Mouse (Mus musculus): ENCODE measurements around the gene Gm20662.

DNA sequence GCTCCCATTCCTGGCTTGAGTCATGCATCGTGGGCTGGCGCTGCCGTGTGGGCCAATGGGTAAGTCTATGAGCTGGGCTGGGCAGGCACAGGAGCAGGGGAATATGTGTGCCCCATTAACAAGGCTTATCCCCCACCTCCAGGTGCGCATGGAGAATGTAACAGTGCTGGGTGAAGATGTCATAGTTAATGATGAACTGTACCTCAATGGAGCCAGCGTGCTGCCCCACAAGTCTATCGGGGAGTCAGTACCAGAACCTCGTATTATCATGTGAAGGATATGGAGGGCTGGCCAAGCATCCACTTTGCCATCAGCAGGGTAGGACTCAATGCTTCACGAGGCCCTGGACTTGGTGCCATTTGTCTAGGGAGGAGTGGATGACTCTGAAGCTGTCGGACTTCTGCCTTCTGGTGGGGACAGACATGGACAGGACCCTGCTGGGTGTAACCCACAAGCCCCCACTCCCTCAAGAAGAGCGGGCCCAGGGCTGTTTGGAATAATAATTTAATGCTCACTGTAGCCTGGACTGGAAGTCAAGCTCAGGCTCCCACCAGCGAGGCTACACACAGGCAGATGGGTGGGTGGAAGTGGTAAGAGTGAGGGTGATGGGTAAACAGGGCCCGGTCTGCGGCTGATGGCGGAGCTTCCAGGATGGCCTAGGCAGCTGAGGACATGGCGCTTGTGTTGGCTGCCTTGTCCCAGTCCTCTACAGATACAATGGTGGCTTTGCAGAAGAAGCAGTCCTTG lies 55.2 kb downstream of the Gm20662 start:
- TF ChIP-seq CTCF (IDR thresholded peaks at IDR 0.05; ENCODE audit: borderline replicate concordance, insufficient read depth, low read depth, low read length) (no peak), POLR2A (IDR thresholded peaks at IDR 0.05; ENCODE audit: borderline replicate concordance, insufficient read depth, low read length) (peak; percentile 8; the same call in 1 of the 2 replicates)
